Mouse (Mus musculus): Measurements from ENCODE around the gene Zranb3.

DNA sequence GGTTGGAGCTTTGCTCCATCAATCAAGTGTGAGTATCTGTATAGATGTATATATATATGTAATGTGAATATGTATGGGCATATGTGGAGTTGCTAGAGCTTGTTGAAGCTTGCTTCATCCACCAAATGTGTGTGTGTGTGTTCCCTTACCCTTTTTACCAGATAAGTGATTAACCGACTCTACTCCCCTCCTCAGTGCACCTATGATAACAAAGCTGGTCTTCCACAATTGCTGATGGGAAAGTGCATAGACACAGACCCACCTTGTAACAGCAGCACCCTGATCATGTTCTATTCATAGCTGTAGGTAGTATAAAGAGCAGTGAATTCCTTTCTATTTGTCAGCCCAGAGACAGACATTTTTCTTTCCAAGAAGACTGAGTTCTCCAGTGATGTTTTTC lies 40.7 kb downstream of the Zranb3 start:
- TF ChIP-seq POLR2A (IDR thresholded peaks at IDR 0.05; ENCODE audit: borderline replicate concordance, low read depth, low read length) (no peak), CTCF (IDR thresholded peaks at IDR 0.05; ENCODE audit: low read depth, low read length) (no peak)
